Mouse (Mus musculus): ENCODE measurements around the gene C2cd2.

Gene C2cd2

GRCm38 (mm10) chr16:97941844-97942243 is 20.6 kb downstream of the C2cd2 start:
- no peak for DNase-seq

- no peak for DNase-seq
These were observed 21.9 kb downstream of the C2cd2 start for GRCm38 (mm10) chr16:97940471-97940973.

- DNase-seq, result no peak
These were observed 26.6 kb downstream of the C2cd2 start for GRCm38 (mm10) chr16:97935815-97936214.

- no peak for DNase-seq
These were observed 32.2 kb downstream of the C2cd2 start for GRCm38 (mm10) chr16:97930231-97930630.

GRCm38 (mm10) chr16:97929520-97929919 is 32.9 kb downstream of the C2cd2 start:
- DNase-seq, result no peak

- DNase-seq, result no peak
These were observed 35.0 kb downstream of the C2cd2 start for GRCm38 (mm10) chr16:97927331-97927938.

- no peak for DNase-seq
These were observed 36.0 kb downstream of the C2cd2 start for GRCm38 (mm10) chr16:97926381-97926780.

GRCm38 (mm10) chr16:97925760-97926159 is 36.6 kb downstream of the C2cd2 start:
- no peak for DNase-seq

- no peak for DNase-seq
These were observed 38.7 kb downstream of the C2cd2 start for GRCm38 (mm10) chr16:97923700-97924099.

GRCm38 (mm10) chr16:97922779-97923126 is 39.6 kb downstream of the C2cd2 start:
- no peak for DNase-seq

- DNase-seq, result peak; percentile 87 to 89
These were observed 40.2 kb downstream of the C2cd2 start for GRCm38 (mm10) chr16:97921961-97922778.

GRCm38 (mm10) chr16:97920621-97921020 is 41.8 kb downstream of the C2cd2 start:
- no peak for DNase-seq

GRCm38 (mm10) chr16:97919793-97920192 is 42.6 kb downstream of the C2cd2 start:
- DNase-seq, result no peak

- DNase-seq, result no peak
These were observed 49.5 kb downstream of the C2cd2 start for GRCm38 (mm10) chr16:97912873-97913272.

GRCm38 (mm10) chr16:97909356-97909755 is 53.0 kb downstream of the C2cd2 start:
- DNase-seq, result peak in 1 of 2 experiments; percentile 7

GRCm38 (mm10) chr16:97907496-97907895 is 54.9 kb downstream of the C2cd2 start:
- DNase-seq, result no peak

GRCm38 (mm10) chr16:97906337-97906736 is 56.1 kb downstream of the C2cd2 start:
- no peak for DNase-seq

GRCm38 (mm10) chr16:97905449-97905991 is 56.9 kb downstream of the C2cd2 start:
- DNase-seq, result no peak

- no peak for DNase-seq
These were observed 58.4 kb downstream of the C2cd2 start for GRCm38 (mm10) chr16:97904035-97904434.

- no peak for DNase-seq
These were observed 64.9 kb downstream of the C2cd2 start for GRCm38 (mm10) chr16:97897346-97898024.

GRCm38 (mm10) chr16:97887762-97888161 is 74.6 kb downstream of the C2cd2 start:
- peak; percentile 30 to 31 for DNase-seq

- DNase-seq, result no peak
These were observed 78.7 kb downstream of the C2cd2 start for GRCm38 (mm10) chr16:97883696-97884095.

- no peak for DNase-seq
These were observed 79.5 kb downstream of the C2cd2 start for GRCm38 (mm10) chr16:97882891-97883290.
